Mouse (Mus musculus) testis, postnatal 14 days (tissue): ENCODE data around the gene Cacna1c.

Experiments used
- DNase-seq: peaks from one replicate; pipeline ENCODE4 v3.0.0; 2021; ENCODE audit warnings: low spot score

The Cacna1c gene

GRCm38 (mm10) chr6:118955777-118956176, 240.4 kb downstream of the Cacna1c start:
- no peak for DNase-seq

GRCm38 (mm10) chr6:118954988-118955554, 241.1 kb downstream of the Cacna1c start:
- DNase-seq = no peak

GRCm38 (mm10) chr6:118952377-118952776, 243.8 kb downstream of the Cacna1c start:
- no peak for DNase-seq

GRCm38 (mm10) chr6:118950190-118950589, 246.0 kb downstream of the Cacna1c start:
- no peak for DNase-seq

- no peak for DNase-seq
Observed at GRCm38 (mm10) chr6:118947286-118947685, 248.9 kb downstream of the Cacna1c start.

- no peak for DNase-seq
Observed at GRCm38 (mm10) chr6:118946660-118947059, 249.6 kb downstream of the Cacna1c start.

- DNase-seq = no peak
Observed at GRCm38 (mm10) chr6:118944093-118944492, 252.1 kb downstream of the Cacna1c start.

GRCm38 (mm10) chr6:118941816-118942215, 254.4 kb downstream of the Cacna1c start:
- no peak for DNase-seq

GRCm38 (mm10) chr6:118941036-118941435, 255.2 kb downstream of the Cacna1c start:
- DNase-seq = no peak

- no peak for DNase-seq
Observed at GRCm38 (mm10) chr6:118939626-118940025, 256.6 kb downstream of the Cacna1c start.

GRCm38 (mm10) chr6:118938386-118939096, 257.7 kb downstream of the Cacna1c start:
- no peak for DNase-seq

- DNase-seq = no peak
Observed at GRCm38 (mm10) chr6:118937536-118937935, 258.7 kb downstream of the Cacna1c start.

GRCm38 (mm10) chr6:118935520-118936415, 260.4 kb downstream of the Cacna1c start:
- no peak for DNase-seq

GRCm38 (mm10) chr6:118934243-118934902, 261.8 kb downstream of the Cacna1c start:
- no peak for DNase-seq

GRCm38 (mm10) chr6:118933017-118933594, 263.1 kb downstream of the Cacna1c start:
- no peak for DNase-seq

- no peak for DNase-seq
Observed at GRCm38 (mm10) chr6:118932002-118932700, 264.1 kb downstream of the Cacna1c start.

- no peak for DNase-seq
Observed at GRCm38 (mm10) chr6:118926669-118927068, 269.5 kb downstream of the Cacna1c start.

- no peak for DNase-seq
Observed at GRCm38 (mm10) chr6:118924426-118924825, 271.8 kb downstream of the Cacna1c start.

- no peak for DNase-seq
Observed at GRCm38 (mm10) chr6:118923926-118924325, 272.3 kb downstream of the Cacna1c start.

GRCm38 (mm10) chr6:118923212-118923577, 273.0 kb downstream of the Cacna1c start:
- DNase-seq = no peak
